Mouse (Mus musculus) kidney, adult 8-10 months (tissue): Measurements from ENCODE around the gene Traf3ip3.

Experiments used
- DNase-seq, 2 experiments: peaks; one replicate each; pipeline ENCODE4 v3.0.0; 2022

The Traf3ip3 gene

GRCm38 (mm10) chr1:193201383-193201778 is at the start of gene Traf3ip3:
Traf3ip3 (minus strand) TSS chr1:193201703.
- no peak for DNase-seq

GRCm38 (mm10) chr1:193250026-193250425 is 48.5 kb upstream of the Traf3ip3 start:
- no peak for DNase-seq

- DNase-seq: no peak
Measured at GRCm38 (mm10) chr1:193244235-193244634, 42.7 kb upstream of the Traf3ip3 start.

GRCm38 (mm10) chr1:193243571-193244193 is 42.2 kb upstream of the Traf3ip3 start:
- DNase-seq: no peak

- no peak for DNase-seq
Measured at GRCm38 (mm10) chr1:193242863-193243262, 41.4 kb upstream of the Traf3ip3 start.

GRCm38 (mm10) chr1:193242238-193242637 is 40.7 kb upstream of the Traf3ip3 start:
- DNase-seq: no peak

- no peak for DNase-seq
Measured at GRCm38 (mm10) chr1:193241436-193241835, 39.9 kb upstream of the Traf3ip3 start.

GRCm38 (mm10) chr1:193238426-193238825 is 36.9 kb upstream of the Traf3ip3 start:
- DNase-seq: no peak

GRCm38 (mm10) chr1:193234930-193235329 is 33.4 kb upstream of the Traf3ip3 start:
- peak; percentile 48 to 66 for DNase-seq

- DNase-seq: no peak
Measured at GRCm38 (mm10) chr1:193234130-193234645, 32.7 kb upstream of the Traf3ip3 start.

- no peak for DNase-seq
Measured at GRCm38 (mm10) chr1:193232732-193233131, 31.2 kb upstream of the Traf3ip3 start.

- no peak for DNase-seq
Measured at GRCm38 (mm10) chr1:193230935-193231334, 29.4 kb upstream of the Traf3ip3 start.

- peak in 1 of 2 experiments; percentile 83 for DNase-seq
Measured at GRCm38 (mm10) chr1:193230531-193230930, 29.0 kb upstream of the Traf3ip3 start.

GRCm38 (mm10) chr1:193229570-193229969 is 28.1 kb upstream of the Traf3ip3 start:
- peak; percentile 47 to 49 for DNase-seq

- DNase-seq: no peak
Measured at GRCm38 (mm10) chr1:193227537-193227936, 26.0 kb upstream of the Traf3ip3 start.

- DNase-seq: no peak
Measured at GRCm38 (mm10) chr1:193226724-193227522, 25.4 kb upstream of the Traf3ip3 start.

GRCm38 (mm10) chr1:193226114-193226513 is 24.6 kb upstream of the Traf3ip3 start:
- DNase-seq: no peak

- DNase-seq: no peak
Measured at GRCm38 (mm10) chr1:193225531-193225930, 24.0 kb upstream of the Traf3ip3 start.

- no peak for DNase-seq
Measured at GRCm38 (mm10) chr1:193220408-193220807, 18.9 kb upstream of the Traf3ip3 start.

- DNase-seq: no peak
Measured at GRCm38 (mm10) chr1:193216000-193216399, 14.5 kb upstream of the Traf3ip3 start.

GRCm38 (mm10) chr1:193214053-193214452 is 12.6 kb upstream of the Traf3ip3 start:
- DNase-seq: no peak

GRCm38 (mm10) chr1:193211371-193211770 is 9.9 kb upstream of the Traf3ip3 start:
- no peak for DNase-seq

GRCm38 (mm10) chr1:193208178-193208577 is 6.7 kb upstream of the Traf3ip3 start:
- DNase-seq: peak; percentile 61 to 79

- DNase-seq: no peak
Measured at GRCm38 (mm10) chr1:193207503-193207902, 6.0 kb upstream of the Traf3ip3 start, which contains the start of gene Lamb3. Lamb3 (plus strand) TSS chr1:193207699.
